ENCODE assay signal across 18 mouse cellular contexts in genomic region chr7:140854483-140854882, GRCm38 (mm10). TPM values are rescaled to one million over a fixed set of nuclear protein-coding genes. Genes with fewer than 3 reads are reported as not detected.
DNase-seq lines count a peak whose midpoint lies in the region; ATAC-seq and TF ChIP-seq lines count a peak whose summit lies in the region.
"Had no signal": no experiment of that assay in that cellular context is flagged by ENCODE, and none has a peak within 500 bp of the region (broad histone marks: within the 10 kb centered on the region; RNA-seq: fewer than 3 reads in every experiment).

No protein-coding gene starts in this region.

- H3K9me3 ChIP-seq in limb, embryonic 12.5 days = no peaks in the 10 kb centered on the region
- H3K9me3 ChIP-seq in limb, embryonic 10.5 days (replicated peaks) = no peaks in the 10 kb centered on the region
- no peaks in the 10 kb centered on the region for H3K9me3 ChIP-seq in liver, embryonic 15.5 days (replicated peaks)

- peaks cover 50% of the 10 kb centered on the region for H3K36me3 ChIP-seq in limb, embryonic 12.5 days
- H3K36me3 ChIP-seq in limb, embryonic 10.5 days = peaks cover 49% of the 10 kb centered on the region
- H3K36me3 ChIP-seq in liver, embryonic 15.5 days (replicated peaks) = peaks cover 50% of the 10 kb centered on the region

- intact Hi-C loops in gastrocnemius, adult 2 months (cut with DNase I) = no loop called here

- ATAC-seq in limb, embryonic 12.5 days (ENCODE audit: insufficient number of reproducible peaks, insufficient read depth, low FRiP score, low TSS enrichment, low read depth) = no peak
- ATAC-seq in liver, embryonic 15.5 days (ENCODE audit: insufficient read depth) = no peak
- ATAC-seq: midbrain, embryonic 16.5 days had no signal

- peak overlapping the region; percentile 90; the same call in 1 of the 2 replicates for H3K9ac ChIP-seq in limb, embryonic 12.5 days (replicated peaks)
- no peak overlapping the region for H3K9ac ChIP-seq in liver, embryonic 15.5 days

- no peak overlapping the region for H3K27ac ChIP-seq in gastrocnemius, adult 2 months
- no peak overlapping the region for H3K27ac ChIP-seq in limb, embryonic 12.5 days
- no peak overlapping the region for H3K27ac ChIP-seq in limb, embryonic 10.5 days
- H3K27ac ChIP-seq in cortical plate, adult 2 months (ENCODE audit: insufficient read depth, low read length) = no peak overlapping the region
- H3K27ac ChIP-seq in liver, embryonic 15.5 days (replicated peaks) = 0 out of 2 replicates have a peak overlapping the region, but pooled peaks have one; percentile 20
- H3K27ac ChIP-seq: hindbrain, embryonic 14.5 days; kidney, postnatal 0 days had no signal

- no peak overlapping the region for H3K4me2 ChIP-seq in limb, embryonic 12.5 days
- H3K4me2 ChIP-seq in liver, embryonic 15.5 days = peak overlapping the region; percentile 97

- H3K4me3 ChIP-seq in gastrocnemius, adult 2 months = peak overlapping the region; percentile 96
- H3K4me3 ChIP-seq in limb, embryonic 12.5 days (replicated peaks) = no peak overlapping the region
- H3K4me3 ChIP-seq in limb, embryonic 10.5 days = no peak overlapping the region
- H3K4me3 ChIP-seq in cortical plate, adult 2 months (ENCODE audit: insufficient read depth, low read length) = peak overlapping the region; percentile 87; the same call in 1 of the 2 replicates
- peak overlapping the region; percentile 90; the same call in 1 of the 2 replicates for H3K4me3 ChIP-seq in liver, embryonic 15.5 days (replicated peaks)

- H3K4me1 ChIP-seq in limb, embryonic 12.5 days (replicated peaks) = peaks cover 25% of the 10 kb centered on the region
- H3K4me1 ChIP-seq in limb, embryonic 10.5 days = peaks cover 36% of the 10 kb centered on the region
- peaks cover 8% of the 10 kb centered on the region for H3K4me1 ChIP-seq in cortical plate, adult 2 months (ENCODE audit: control insufficient read depth, insufficient read depth, low read length)
- peaks cover 64% of the 10 kb centered on the region for H3K4me1 ChIP-seq in liver, embryonic 15.5 days (replicated peaks)

- peak; percentile 10 for DNase-seq in gastrocnemius, adult 2 months
- no peak for DNase-seq in gastrocnemius, postnatal 25 days
- no peak for DNase-seq in limb, embryonic 10.5 days (ENCODE audit: low spot score)
- no peak for DNase-seq in frontal cortex, adult 2 months (ENCODE audit: extremely low spot score in 1 of 2, low spot score in 1 of 2)
- no peak for DNase-seq in cerebellum, adult 11 months
- DNase-seq: B cell, adult 2 months; cerebellum, adult 18-20 months; right cerebral cortex, postnatal 14 days; thymus, postnatal 14 days had no signal

- no peak for TF ChIP-seq POLR2A in cortical plate, adult 2 months (IDR thresholded peaks at IDR 0.05; ENCODE audit: extremely low read depth, insufficient read depth, low read length)

- no peak for TF ChIP-seq CTCF in gastrocnemius, adult 2 months (IDR thresholded peaks at IDR 0.05)
- TF ChIP-seq CTCF in cortical plate, adult 2 months (IDR thresholded peaks at IDR 0.05; ENCODE audit: extremely low read depth, insufficient read depth, low read length) = no peak

- H3K27me3 ChIP-seq in limb, embryonic 12.5 days = no peaks in the 10 kb centered on the region
- H3K27me3 ChIP-seq in limb, embryonic 10.5 days (ENCODE audit: low read depth, poor library complexity, severe bottlenecking) = no peaks in the 10 kb centered on the region
- H3K27me3 ChIP-seq in liver, embryonic 15.5 days = no peaks in the 10 kb centered on the region

- 92% methylated on average over 18 of the region's 18 CpGs for WGBS in limb, embryonic 12.5 days
- WGBS in limb, embryonic 10.5 days = 94% methylated on average over 18 of the region's 18 CpGs
- 86% methylated on average over 18 of the region's 18 CpGs for WGBS in liver, embryonic 15.5 days (ENCODE audit: insufficient replicate concordance)

RNA-seq across cellular contexts. Expression of gene Gm45785, which starts 1.6 kb away (rescaled TPM):
- not detected for total RNA-seq in gastrocnemius, adult 2 months (2021)
- total RNA-seq in gastrocnemius, postnatal 25 days (2021) = not detected
- polyA plus RNA-seq in limb, embryonic 12.5 days (2016; fragmentation: Nextera tagmentation; extraction: Ambion mirVana) = 0.23 TPM in 1 of 2 replicates, not detected in the other
- not detected in 2 replicates for polyA plus RNA-seq in limb, embryonic 10.5 days (2016; fragmentation: Nextera tagmentation; extraction: Ambion mirVana)
- polyA plus RNA-seq in cortical plate, adult 2 months (2012; rRNA removed) = 0.19 and 0.46 TPM in 2 replicates
- polyA plus RNA-seq in liver, embryonic 15.5 days (2015; fragmentation: Nextera tagmentation; extraction: Ambion mirVana) = not detected in 2 replicates
- polyA plus RNA-seq in frontal cortex, adult 2 months (2012; rRNA removed) = 0.13 and 0.16 TPM in 2 replicates
- total RNA-seq: granulocyte monocyte progenitor cell, adult 5-6 weeks had no signal
- polyA plus RNA-seq: embryonic facial prominence, embryonic 11.5 days; hindbrain, embryonic 14.5 days had no signal

RNA-seq across cellular contexts. Expression of gene Ric8a, which starts 2.3 kb away (rescaled TPM):
- 10 to 100 TPM; 12.7 TPM for total RNA-seq in gastrocnemius, adult 2 months (2021)
- total RNA-seq in gastrocnemius, postnatal 25 days (2021) = 10 to 100 TPM; 13.5 to 14.0 TPM
- polyA plus RNA-seq in limb, embryonic 12.5 days (2016; fragmentation: Nextera tagmentation; extraction: Ambion mirVana) = 53.0 and 60.3 TPM in 2 replicates
- polyA plus RNA-seq in limb, embryonic 10.5 days (2016; fragmentation: Nextera tagmentation; extraction: Ambion mirVana) = 45.2 and 54.2 TPM in 2 replicates
- polyA plus RNA-seq in cortical plate, adult 2 months (2012; rRNA removed) = 79.5 and 89.3 TPM in 2 replicates
- 20.9 and 23.3 TPM in 2 replicates for polyA plus RNA-seq in liver, embryonic 15.5 days (2015; fragmentation: Nextera tagmentation; extraction: Ambion mirVana)
- polyA plus RNA-seq in frontal cortex, adult 2 months (2012; rRNA removed) = 68.7 and 84.4 TPM in 2 replicates

RNA-seq across cellular contexts. Expression of gene Bet1l, which starts 2.9 kb away (rescaled TPM):
- 1 to 10 TPM; 6.0 to 6.9 TPM for total RNA-seq in gastrocnemius, adult 2 months (2021)
- total RNA-seq in gastrocnemius, postnatal 25 days (2021) = 10 to 100 TPM in 1 of 2 experiments, 1 to 10 TPM in 1; 7.7 to 10.6 TPM
- 38.3 and 38.9 TPM in 2 replicates for polyA plus RNA-seq in limb, embryonic 12.5 days (2016; fragmentation: Nextera tagmentation; extraction: Ambion mirVana)
- 23.0 and 26.1 TPM in 2 replicates for polyA plus RNA-seq in limb, embryonic 10.5 days (2016; fragmentation: Nextera tagmentation; extraction: Ambion mirVana)
- 34.3 and 38.3 TPM in 2 replicates for polyA plus RNA-seq in cortical plate, adult 2 months (2012; rRNA removed)
- polyA plus RNA-seq in liver, embryonic 15.5 days (2015; fragmentation: Nextera tagmentation; extraction: Ambion mirVana) = 18.7 and 20.3 TPM in 2 replicates
- polyA plus RNA-seq in frontal cortex, adult 2 months (2012; rRNA removed) = 31.9 and 32.3 TPM in 2 replicates

RNA-seq across cellular contexts. Expression of gene Odf3, which starts 6.9 kb away (rescaled TPM):
- not detected for total RNA-seq in gastrocnemius, adult 2 months (2021)
- total RNA-seq in gastrocnemius, postnatal 25 days (2021) = not detected
- polyA plus RNA-seq in limb, embryonic 12.5 days (2016; fragmentation: Nextera tagmentation; extraction: Ambion mirVana) = not detected in 2 replicates
- polyA plus RNA-seq in limb, embryonic 10.5 days (2016; fragmentation: Nextera tagmentation; extraction: Ambion mirVana) = not detected in 2 replicates
- 0.32 and 0.46 TPM in 2 replicates for polyA plus RNA-seq in cortical plate, adult 2 months (2012; rRNA removed)
- polyA plus RNA-seq in liver, embryonic 15.5 days (2015; fragmentation: Nextera tagmentation; extraction: Ambion mirVana) = not detected in 2 replicates
- polyA plus RNA-seq in frontal cortex, adult 2 months (2012; rRNA removed) = 0.26 and 0.36 TPM in 2 replicates
- total RNA-seq: granulocyte monocyte progenitor cell, adult 5-6 weeks; left cerebral cortex, postnatal 36 days had no signal
- polyA plus RNA-seq: embryonic facial prominence, embryonic 11.5 days; hindbrain, embryonic 14.5 days; kidney, postnatal 0 days; midbrain, embryonic 16.5 days had no signal

RNA-seq across cellular contexts. Expression of gene Scgb1c1, which starts 9.1 kb away (rescaled TPM):
- total RNA-seq in gastrocnemius, adult 2 months (2021) = not detected
- not detected for total RNA-seq in gastrocnemius, postnatal 25 days (2021)
- polyA plus RNA-seq in limb, embryonic 12.5 days (2016; fragmentation: Nextera tagmentation; extraction: Ambion mirVana) = not detected in 2 replicates
- not detected in 2 replicates for polyA plus RNA-seq in limb, embryonic 10.5 days (2016; fragmentation: Nextera tagmentation; extraction: Ambion mirVana)
- not detected in 2 replicates for polyA plus RNA-seq in cortical plate, adult 2 months (2012; rRNA removed)
- not detected in 2 replicates for polyA plus RNA-seq in liver, embryonic 15.5 days (2015; fragmentation: Nextera tagmentation; extraction: Ambion mirVana)
- polyA plus RNA-seq in frontal cortex, adult 2 months (2012; rRNA removed) = 1.4 and 6.3 TPM in 2 replicates
- total RNA-seq: granulocyte monocyte progenitor cell, adult 5-6 weeks; left cerebral cortex, postnatal 36 days had no signal
- polyA plus RNA-seq: embryonic facial prominence, embryonic 11.5 days; hindbrain, embryonic 14.5 days; kidney, postnatal 0 days; midbrain, embryonic 16.5 days had no signal

Comparison
In these comparisons a context has a peak if more than half of its experiments do, and no peak if none do; other contexts are left out.
1. H3K4me3 ChIP-seq: peak in gastrocnemius, adult 2 months (single experiment), cortical plate, adult 2 months (single experiment) and liver, embryonic 15.5 days (single experiment); none in limb, embryonic 12.5 days (single experiment) and limb, embryonic 10.5 days (single experiment).